ENCODE assay signal across 27 mouse cellular contexts in genomic region chr19:33271571-33271970, GRCm38 (mm10).
DNase-seq lines count a peak whose midpoint lies in the region; ATAC-seq and TF ChIP-seq lines count a peak whose summit lies in the region.
"Had no signal": no experiment of that assay in that cellular context is flagged by ENCODE, and none has a peak within 500 bp of the region (broad histone marks: within the 10 kb centered on the region; RNA-seq: fewer than 3 reads in every experiment).

No protein-coding gene starts in this region.

- DNase-seq in kidney, adult 2 months: peak; percentile 83
- no peak for DNase-seq in kidney, postnatal 10 days
- peak; percentile 27 for DNase-seq in kidney, postnatal 14 days
- no peak for DNase-seq in kidney, postnatal 25 days
- peak; percentile 18 for DNase-seq in limb, embryonic 14.5 days (ENCODE audit: low spot score)
- no peak for DNase-seq in layer of hippocampus, adult 2 months (ENCODE audit: low spot score in 2 of 2)
- DNase-seq: adrenal gland, adult 8-10 months; B cell, adult 2 months; cerebellum, adult 2 months; cerebellum, postnatal 14 days; forebrain, postnatal 0 days; gastrocnemius, postnatal 10 days; heart, postnatal 14 days; lung, postnatal 36 days; right cerebral cortex, adult 18-20 months; spleen, adult 18-20 months; thymus, postnatal 14 days had no signal

- WGBS in kidney, adult 2 months: 28% methylated on average over 2 of the region's 2 CpGs
- WGBS in intestine, embryonic 15.5 days: 39% methylated on average over 2 of the region's 2 CpGs
- WGBS in limb, embryonic 14.5 days: 27% methylated on average over 2 of the region's 2 CpGs

- no peaks in the 10 kb centered on the region for H3K9me3 ChIP-seq in intestine, embryonic 15.5 days
- no peaks in the 10 kb centered on the region for H3K9me3 ChIP-seq in limb, embryonic 14.5 days (ENCODE audit: control insufficient read depth, low read length)
- H3K9me3 ChIP-seq: embryonic facial prominence, embryonic 15.5 days; forebrain, embryonic 12.5 days; hindbrain, embryonic 10.5 days; hindbrain, embryonic 15.5 days; limb, embryonic 15.5 days had no signal

- H3K4me2 ChIP-seq in intestine, embryonic 15.5 days (replicated peaks): no peak overlapping the region
- no peak overlapping the region for H3K4me2 ChIP-seq in limb, embryonic 14.5 days (replicated peaks; ENCODE audit: low read depth, low read length, severe bottlenecking)
- H3K4me2 ChIP-seq: embryonic facial prominence, embryonic 15.5 days; forebrain, embryonic 12.5 days; hindbrain, embryonic 15.5 days; limb, embryonic 15.5 days; midbrain, embryonic 11.5 days had no signal

- ATAC-seq in intestine, embryonic 15.5 days: peak; percentile 79; the same call in 1 of the 2 replicates
- ATAC-seq in limb, embryonic 14.5 days (ENCODE audit: low FRiP score, low read depth): peak; percentile 71
- ATAC-seq: forebrain, postnatal 0 days; inflammation-experienced regulatory T-cells, adult 6 months; midbrain, embryonic 16.5 days had no signal

- peaks cover 13% of the 10 kb centered on the region for H3K4me1 ChIP-seq in kidney, adult 2 months (ENCODE audit: control insufficient read depth, insufficient read depth, low read length)
- no peaks in the 10 kb centered on the region for H3K4me1 ChIP-seq in intestine, embryonic 15.5 days (replicated peaks)
- no peaks in the 10 kb centered on the region for H3K4me1 ChIP-seq in limb, embryonic 14.5 days (ENCODE audit: control insufficient read depth, insufficient read depth, low read length)
- H3K4me1 ChIP-seq: embryonic facial prominence, embryonic 15.5 days; forebrain, embryonic 12.5 days; hindbrain, embryonic 10.5 days; hindbrain, embryonic 15.5 days; limb, embryonic 15.5 days had no signal

- H3K27ac ChIP-seq in kidney, adult 2 months (ENCODE audit: insufficient read depth, low read depth, low read length): peak overlapping the region; percentile 90
- no peak overlapping the region for H3K27ac ChIP-seq in intestine, embryonic 15.5 days
- no peak overlapping the region for H3K27ac ChIP-seq in limb, embryonic 14.5 days (replicated peaks; ENCODE audit: low read depth, low read length)
- H3K27ac ChIP-seq in layer of hippocampus, adult 2 months: no peak overlapping the region
- H3K27ac ChIP-seq: embryonic facial prominence, embryonic 15.5 days; forebrain, embryonic 12.5 days; hindbrain, embryonic 10.5 days; hindbrain, embryonic 15.5 days; left cerebral cortex, adult 2 months; limb, embryonic 15.5 days had no signal

- H3K4me3 ChIP-seq in kidney, adult 2 months (ENCODE audit: insufficient read depth, low read depth, low read length): no peak overlapping the region
- no peak overlapping the region for H3K4me3 ChIP-seq in intestine, embryonic 15.5 days (replicated peaks)
- H3K4me3 ChIP-seq in limb, embryonic 14.5 days (replicated peaks; ENCODE audit: low read length): no peak overlapping the region
- no peak overlapping the region for H3K4me3 ChIP-seq in layer of hippocampus, adult 2 months
- H3K4me3 ChIP-seq: embryonic facial prominence, embryonic 15.5 days; forebrain, embryonic 12.5 days; hindbrain, embryonic 10.5 days; hindbrain, embryonic 15.5 days; left cerebral cortex, adult 2 months; limb, embryonic 15.5 days had no signal

- no peak for TF ChIP-seq CTCF in kidney, adult 2 months (conservative IDR thresholded peaks at IDR 0.05; ENCODE audit: insufficient read depth, insufficient read length, low read depth, low read length)
- no peak for TF ChIP-seq CTCF in layer of hippocampus, adult 2 months (conservative IDR thresholded peaks at IDR 0.05)

- H3K9ac ChIP-seq in intestine, embryonic 15.5 days: no peak overlapping the region
- no peak overlapping the region for H3K9ac ChIP-seq in limb, embryonic 14.5 days (ENCODE audit: low read depth, low read length, severe bottlenecking)
- H3K9ac ChIP-seq: embryonic facial prominence, embryonic 15.5 days; forebrain, embryonic 12.5 days; forebrain, postnatal 0 days; hindbrain, embryonic 15.5 days; limb, embryonic 15.5 days had no signal

- no peak for TF ChIP-seq POLR2A in kidney, adult 2 months (IDR thresholded peaks at IDR 0.05; ENCODE audit: low read depth, low read length)
- TF ChIP-seq POLR2A in limb, embryonic 14.5 days (IDR thresholded peaks at IDR 0.05; ENCODE audit: borderline replicate concordance, extremely low read depth, insufficient read depth, insufficient read length): no peak

- H3K27me3 ChIP-seq in kidney, adult 2 months (replicated peaks; ENCODE audit: control insufficient read depth, insufficient read depth, low read length): no peaks in the 10 kb centered on the region
- H3K27me3 ChIP-seq in intestine, embryonic 15.5 days (replicated peaks): no peaks in the 10 kb centered on the region
- no peaks in the 10 kb centered on the region; the same call in 1 of the 2 replicates for H3K27me3 ChIP-seq in limb, embryonic 14.5 days (ENCODE audit: control insufficient read depth, insufficient read depth, low read length)
- H3K27me3 ChIP-seq: embryonic facial prominence, embryonic 15.5 days; forebrain, embryonic 12.5 days; hindbrain, embryonic 15.5 days; limb, embryonic 15.5 days had no signal

- no peaks in the 10 kb centered on the region for H3K36me3 ChIP-seq in kidney, adult 2 months (ENCODE audit: control insufficient read depth, insufficient read depth, low read length)
- no peaks in the 10 kb centered on the region for H3K36me3 ChIP-seq in intestine, embryonic 15.5 days
- no peaks in the 10 kb centered on the region for H3K36me3 ChIP-seq in limb, embryonic 14.5 days (ENCODE audit: control insufficient read depth, insufficient read depth, low read length)
- H3K36me3 ChIP-seq: embryonic facial prominence, embryonic 15.5 days; forebrain, embryonic 12.5 days; hindbrain, embryonic 10.5 days; hindbrain, embryonic 15.5 days; limb, embryonic 15.5 days had no signal

Comparison
In these comparisons a context has a peak if more than half of its experiments do, and no peak if none do; other contexts are left out.
1. DNase-seq: peak in kidney, adult 2 months (single experiment), kidney, postnatal 14 days (single experiment) and limb, embryonic 14.5 days (single experiment); none in kidney, postnatal 10 days (single experiment), kidney, postnatal 25 days (0 of 2) and layer of hippocampus, adult 2 months (0 of 2).